Mouse (Mus musculus) heart, postnatal 0 days (tissue): Measurements from ENCODE around the gene Tctn3. TPM values are rescaled to one million over a fixed set of nuclear protein-coding genes. Genes with fewer than 3 reads are reported as not detected.
"Not testable (repeated sequence)": the region's sequence is repeated elsewhere in the genome, so short reads cannot be mapped to it uniquely, and the experiment has no call there.

Source experiments
- ATAC-seq: fragments of 200-750 bp; cut with Nextera tagmentation; 2 replicates; pipeline ENCODE4 v1.8.0; 2017; ENCODE audit warnings: low read depth, moderate number of reproducible peaks, moderate library complexity; ENCODE audit not compliant: insufficient read depth
- DNase-seq: peaks from one replicate; pipeline ENCODE4 v3.0.0-alpha.2; 2016; ENCODE audit warnings: low spot score
- H3K27ac ChIP-seq: fragments of 300-500 bp; sonication (generic); 2 replicates; pipeline ENCODE4 v1.5.1; 2014; ENCODE audit warnings: low read depth, mild to moderate bottlenecking
- H3K27me3 ChIP-seq: fragments of 300-500 bp; sonication (generic); 2 replicates; pipeline ENCODE4 v1.6.1; 2014; ENCODE audit warnings: low read length, mixed read lengths; ENCODE audit not compliant: control insufficient read depth, insufficient read depth
- H3K36me3 ChIP-seq: fragments of 300-500 bp; sonication (generic); replicated peaks from 2 replicates; pipeline ENCODE4 v1.6.1; 2014; ENCODE audit warnings: low read length, mixed read lengths; ENCODE audit not compliant: control insufficient read depth, insufficient read depth
- H3K4me1 ChIP-seq: fragments of 300-500 bp; sonication (generic); 2 replicates; pipeline ENCODE4 v1.6.1; 2014; ENCODE audit warnings: antibody characterized with exemption; ENCODE audit not compliant: control insufficient read depth, insufficient read depth
- H3K4me2 ChIP-seq: fragments of 300-500 bp; sonication (generic); 2 replicates; pipeline ENCODE4 v1.6.1; 2014; ENCODE audit warnings: low read depth, mild to moderate bottlenecking, low read length, moderate library complexity
- H3K4me3 ChIP-seq: fragments of 300-500 bp; sonication (generic); 2 replicates; pipeline ENCODE4 v1.5.1; 2014; ENCODE audit warnings: low read depth, low read length
- H3K9ac ChIP-seq: fragments of 300-500 bp; sonication (generic); replicated peaks from 2 replicates; pipeline ENCODE4 v1.6.1; 2014; ENCODE audit warnings: low read depth, low read length, mixed read lengths
- H3K9me3 ChIP-seq: fragments of 300-500 bp; sonication (generic); replicated peaks from 2 replicates; pipeline ENCODE4 v1.6.1; 2016; ENCODE audit warnings: low read length; ENCODE audit not compliant: control insufficient read depth
- CTCF ChIP-seq: IDR thresholded peaks from 2 replicates; pipeline ENCODE4 v1.5.1; 2016; ENCODE audit warnings: antibody characterized with exemption, control low read depth, low read depth
- EP300 ChIP-seq: IDR thresholded peaks from 2 replicates; pipeline ENCODE4 v1.6.1; 2016; ENCODE audit warnings: antibody characterized with exemption, low read depth
- WGBS: fragments of 180-500 bp; shearing (Covaris S2); extraction: QIAGEN DNeasy Blood & Tissue Kit; methylation state at CpG from one replicate; pipeline ENCODE4 v1.1.7; 2014; 5-methylcytosine and 5-hydroxymethylcytosine counted together
- polyA plus RNA-seq: library from polyadenylated mRNA; unstranded; fragments of >200 nt; fragmentation: Nextera tagmentation; extraction: Ambion mirVana; gene quantifications from 2 replicates; pipeline ENCODE4 v1.2.1, GENCODE M21; 2015
- total RNA-seq: library from RNA; depleted of rRNA; stranded (reverse); fragments of >200 nt; gene quantifications from 2 replicates; pipeline ENCODE4 v1.2.3, GENCODE M21; 2014; ENCODE audit warnings: low replicate concordance

Tctn3 gene
- total and polyA plus RNA-seq, 2 experiments from 2014 or later: 6.7 to 10.7 TPM

- Histone ChIP-seq H3K9me3 (peaks cover 9% of the 10 kb centered on the region), H3K27ac (peak overlapping the region; percentile 63), H3K4me1 (no peaks in the 10 kb centered on the region), H3K36me3 (peaks cover 74% of the 10 kb centered on the region), H3K4me3 (no peak overlapping the region), H3K9ac (no peak overlapping the region), H3K4me2 (no peak overlapping the region), H3K27me3 (no peaks in the 10 kb centered on the region)
- ATAC-seq (peak; percentile 84), DNase-seq (peak; percentile 71)
- TF ChIP-seq EP300 (no peak), CTCF (no peak)
- 46% methylated on average over 9 of the region's 9 CpGs for WGBS
Measured at GRCm38 (mm10) chr19:40570726-40571125, 41.3 kb downstream of the Tctn3 start.

DNA sequence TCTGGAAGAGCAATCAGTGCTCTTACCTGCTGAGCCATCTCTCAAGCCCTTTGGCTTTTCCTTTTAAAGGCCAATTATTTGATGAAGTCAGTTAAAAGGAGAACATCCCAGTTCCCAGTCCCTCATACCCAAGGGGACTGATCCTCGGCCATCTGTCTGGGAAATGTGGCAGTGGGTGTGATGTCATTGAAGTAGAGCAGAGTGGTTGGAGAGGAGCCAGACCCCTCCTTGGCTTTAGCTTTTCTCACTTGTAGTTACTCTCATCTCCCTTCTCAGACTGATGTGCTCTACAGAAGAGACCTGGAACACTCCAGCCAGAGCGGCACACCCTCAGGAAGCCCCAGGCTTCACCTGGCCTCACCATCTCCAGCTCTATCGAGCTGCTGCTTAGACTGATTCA is 44.4 kb downstream of the Tctn3 start:
- Histone ChIP-seq H3K27ac (no peak overlapping the region), H3K36me3 (peaks cover 59% of the 10 kb centered on the region), H3K4me2 (no peak overlapping the region), H3K4me1 (peaks cover 12% of the 10 kb centered on the region), H3K27me3 (no peaks in the 10 kb centered on the region), H3K9ac (no peak overlapping the region), H3K9me3 (peaks cover 9% of the 10 kb centered on the region), H3K4me3 (no peak overlapping the region)
- DNase-seq: no peak
- no peak for TF ChIP-seq CTCF
- TF ChIP-seq EP300: no peak
- ATAC-seq: no peak
- 57% methylated on average over 3 of the region's 3 CpGs for WGBS

GRCm38 (mm10) chr19:40563880-40564645 is 48.0 kb downstream of the Tctn3 start:
- no peak for DNase-seq
- Histone ChIP-seq H3K4me1 (peaks cover 12% of the 10 kb centered on the region), H3K27ac (peak overlapping the region; percentile 52), H3K36me3 (peaks cover 46% of the 10 kb centered on the region), H3K9me3 (no peaks in the 10 kb centered on the region), H3K27me3 (no peaks in the 10 kb centered on the region), H3K9ac (no peak overlapping the region), H3K4me3 (no peak overlapping the region), H3K4me2 (no peak overlapping the region)
- TF ChIP-seq EP300 (no peak), CTCF (no peak)
- peak; percentile 71 for ATAC-seq
- WGBS: 47% methylated on average over 10 of the region's 10 CpGs

DNA sequence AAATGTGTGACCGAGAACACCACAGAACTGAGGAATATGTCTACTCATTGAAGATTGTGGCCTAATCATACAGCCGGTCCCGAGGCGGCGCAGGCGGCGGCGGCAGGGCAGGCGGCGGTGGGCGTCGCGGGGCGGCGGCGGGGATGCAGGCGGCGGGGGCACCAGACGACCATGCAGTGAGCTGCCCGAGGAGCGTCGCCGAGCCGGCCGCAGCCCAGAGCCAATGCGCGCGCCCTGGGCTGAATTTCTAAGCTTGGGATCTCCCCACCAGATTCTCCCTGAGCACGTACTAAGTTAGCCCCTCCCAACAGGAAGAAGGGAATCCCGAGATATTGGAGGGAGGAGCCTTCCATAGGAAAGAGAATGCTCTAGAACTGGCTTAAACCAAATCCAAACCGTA is 50.5 kb downstream of the Tctn3 start:
- H3K9ac ChIP-seq, H3K27me3 ChIP-seq, H3K4me3 ChIP-seq, DNase-seq, H3K27ac ChIP-seq, H3K9me3 ChIP-seq: not testable (repeated sequence)
- Histone ChIP-seq H3K4me1 (peaks cover 12% of the 10 kb centered on the region), H3K4me2 (0 out of 2 replicates have a peak overlapping the region, but pooled peaks have one; percentile 15), H3K36me3 (peaks cover 44% of the 10 kb centered on the region)
- peak; percentile 60 for ATAC-seq
- WGBS: 56% methylated on average over 6 of the region's 31 CpGs

DNA sequence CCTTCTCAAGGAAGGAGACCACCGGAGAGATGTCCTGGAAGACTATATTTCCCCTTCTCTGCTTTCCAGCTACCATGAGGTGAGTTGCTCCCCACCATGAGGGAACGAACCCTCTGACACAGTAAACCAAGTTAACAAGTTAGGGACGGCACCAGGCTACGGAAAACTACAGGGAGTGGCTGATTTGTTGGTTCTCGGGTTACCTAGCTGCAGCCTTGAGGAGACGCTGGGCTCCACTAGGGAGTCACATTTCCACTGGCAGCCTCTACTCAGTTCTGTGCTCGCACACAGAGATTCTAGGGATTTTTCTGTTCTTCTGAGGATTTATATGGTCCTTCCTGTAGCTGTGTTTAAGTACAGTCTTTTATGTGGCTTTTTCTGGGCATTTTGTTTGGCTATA is 56.0 kb downstream of the Tctn3 start:
- WGBS: 93% methylated on average over 7 of the region's 7 CpGs
- Histone ChIP-seq H3K9me3 (no peaks in the 10 kb centered on the region), H3K4me3 (no peak overlapping the region), H3K27me3 (no peaks in the 10 kb centered on the region), H3K4me2 (no peak overlapping the region), H3K36me3 (peaks cover 45% of the 10 kb centered on the region), H3K4me1 (no peaks in the 10 kb centered on the region), H3K27ac (no peak overlapping the region), H3K9ac (no peak overlapping the region)
- ATAC-seq: no peak
- no peak for DNase-seq
- TF ChIP-seq EP300 (no peak), CTCF (no peak)

DNA sequence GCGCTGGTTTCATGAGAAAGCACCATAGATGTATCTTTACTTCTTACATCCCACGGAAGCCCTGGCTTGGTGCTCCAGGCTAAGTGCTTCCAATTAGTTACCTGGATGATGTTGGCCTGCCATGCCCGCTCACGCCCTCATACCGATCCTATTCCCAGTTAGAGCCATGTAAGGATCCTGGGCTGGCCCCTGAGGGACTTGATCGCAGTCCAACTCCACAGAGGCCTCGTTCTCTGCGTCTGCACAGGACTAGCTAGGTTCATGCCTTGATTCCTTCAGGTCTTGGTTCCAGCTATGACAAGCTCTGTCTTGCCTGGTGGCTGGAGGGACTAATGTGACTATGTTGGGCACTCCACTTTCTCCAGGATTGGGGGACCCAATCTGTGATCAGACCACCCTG is 56.9 kb downstream of the Tctn3 start:
- WGBS: 95% methylated on average over 8 of the region's 8 CpGs
- Histone ChIP-seq H3K4me2 (no peak overlapping the region), H3K4me1 (no peaks in the 10 kb centered on the region), H3K36me3 (peaks cover 53% of the 10 kb centered on the region), H3K27ac (no peak overlapping the region), H3K27me3 (no peaks in the 10 kb centered on the region), H3K4me3 (no peak overlapping the region), H3K9ac (no peak overlapping the region), H3K9me3 (no peaks in the 10 kb centered on the region)
- ATAC-seq: no peak
- no peak for DNase-seq
- TF ChIP-seq EP300 (no peak), CTCF (no peak)
